Mouse (Mus musculus) right cerebral cortex, postnatal 10 days (tissue): ENCODE data around the gene CN725425.

ENCODE experiments used
- DNase-seq, 2 experiments: peaks; one replicate each; pipeline ENCODE4 v3.0.0; 2021; ENCODE audit warnings: low spot score in 2 of 2

CN725425 gene

DNA sequence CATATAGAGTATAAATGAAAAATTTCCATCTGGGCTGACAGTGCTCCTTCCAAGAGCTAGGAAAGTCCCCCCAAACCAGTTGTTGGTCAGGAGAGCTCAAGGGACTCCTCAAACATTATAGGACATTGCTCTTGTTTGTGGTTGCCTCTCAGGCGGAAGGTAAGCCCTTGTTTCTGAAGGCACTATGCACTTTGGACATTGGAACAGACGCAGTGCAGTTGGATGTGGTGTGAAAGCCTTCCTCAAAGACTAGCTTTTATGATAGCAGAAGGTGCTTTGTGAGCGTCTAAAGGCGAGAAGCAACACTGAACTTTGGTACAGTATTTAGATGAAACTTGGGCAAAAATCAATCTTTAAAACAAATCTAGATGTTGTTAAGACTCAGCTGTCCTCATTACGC lies 7.2 kb downstream of the CN725425 start:
- DNase-seq, result no peak

DNA sequence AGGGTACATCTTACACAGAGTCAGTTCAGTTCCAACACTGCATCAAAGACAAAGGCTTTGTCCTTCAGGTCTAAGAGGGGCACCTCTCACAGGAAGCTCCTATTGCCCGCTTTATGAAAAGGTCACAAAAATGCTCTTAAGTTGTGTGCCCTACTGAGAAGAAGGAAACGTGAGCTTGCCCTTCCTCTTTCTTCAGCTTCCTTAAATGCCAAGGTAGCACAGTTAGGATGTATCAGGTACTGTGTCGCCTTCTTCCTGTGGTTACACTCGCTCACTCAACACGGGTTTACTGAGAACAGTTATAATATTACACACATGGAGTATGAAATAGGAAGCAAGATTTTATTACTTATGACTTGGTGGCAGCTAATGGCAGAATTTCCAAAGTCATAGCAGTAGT lies 38.0 kb downstream of the CN725425 start:
- DNase-seq, result no peak

- DNase-seq, result no peak
Measured at GRCm38 (mm10) chr15:91240683-91241335, 41.5 kb downstream of the CN725425 start.

- DNase-seq, result no peak
Measured at GRCm38 (mm10) chr15:91250815-91251214, 51.5 kb downstream of the CN725425 start.

- no peak for DNase-seq
Measured at GRCm38 (mm10) chr15:91251544-91252408, 52.5 kb downstream of the CN725425 start.

DNA sequence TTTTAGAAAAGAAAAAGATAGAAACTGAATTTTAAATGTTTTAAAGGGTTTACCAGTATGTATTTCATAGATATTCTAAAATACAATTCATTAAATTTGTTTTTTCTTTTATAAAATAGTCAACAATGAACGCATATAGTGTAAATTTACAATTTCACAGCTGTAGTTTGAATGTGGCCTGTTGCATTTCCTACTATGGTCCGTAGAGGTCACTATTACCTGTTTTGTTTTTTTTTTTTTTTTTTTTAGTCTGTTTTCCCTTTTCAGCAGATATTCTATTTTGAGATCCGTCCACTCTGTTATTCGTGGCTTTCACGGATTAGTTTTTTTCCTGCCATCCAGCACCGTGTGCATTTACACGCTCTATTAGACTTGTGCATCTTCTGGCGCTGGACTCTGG lies 53.7 kb downstream of the CN725425 start:
- no peak for DNase-seq

- no peak for DNase-seq
Measured at GRCm38 (mm10) chr15:91255308-91255707, 56.0 kb downstream of the CN725425 start.

GRCm38 (mm10) chr15:91257140-91257539 lies 57.8 kb downstream of the CN725425 start:
- DNase-seq, result no peak

GRCm38 (mm10) chr15:91260578-91260977 lies 61.3 kb downstream of the CN725425 start:
- DNase-seq, result no peak

DNA sequence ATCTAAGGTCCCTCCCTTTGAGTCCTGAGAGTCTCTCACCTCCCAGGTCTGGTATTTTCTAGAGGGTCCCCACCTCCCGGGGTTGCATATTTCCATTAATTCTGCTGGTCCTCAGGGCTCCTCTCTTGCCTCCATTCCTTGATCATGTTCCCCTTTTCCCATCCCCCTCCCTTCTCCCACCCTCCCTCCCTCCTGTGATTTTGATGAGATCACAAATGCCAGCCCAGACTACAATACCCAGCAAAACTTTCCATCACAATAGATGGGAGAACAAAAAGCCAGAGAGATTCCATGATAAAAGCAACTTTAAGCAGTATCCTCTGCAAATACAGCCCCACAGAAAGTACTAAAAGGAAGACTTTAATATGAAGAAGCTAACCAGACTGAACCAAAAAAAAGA lies 64.6 kb downstream of the CN725425 start:
- no peak for DNase-seq

- DNase-seq, result no peak
Measured at GRCm38 (mm10) chr15:91268532-91268931, 69.2 kb downstream of the CN725425 start.

DNA sequence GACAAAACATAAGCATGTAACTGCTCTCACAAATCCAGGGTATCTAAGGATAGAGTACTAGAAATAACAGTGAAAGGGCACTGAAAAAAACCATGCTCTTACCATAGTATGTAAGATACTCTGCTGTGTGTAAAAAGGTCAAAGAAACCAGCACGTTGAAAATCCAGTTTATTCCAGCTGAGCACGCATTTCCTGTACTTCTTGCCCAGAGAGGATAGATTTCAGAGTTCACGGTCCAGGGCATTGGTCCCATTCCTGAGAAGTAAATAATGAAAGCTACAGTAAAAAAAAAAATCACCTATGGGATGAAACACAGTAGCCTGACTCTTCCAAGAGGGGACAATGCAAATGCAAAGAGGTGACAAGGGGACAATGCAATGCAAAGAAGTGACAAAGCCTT lies 76.7 kb downstream of the CN725425 start:
- DNase-seq, result no peak

GRCm38 (mm10) chr15:91279571-91279970 lies 80.3 kb downstream of the CN725425 start:
- no peak for DNase-seq

GRCm38 (mm10) chr15:91281521-91281920 lies 82.2 kb downstream of the CN725425 start:
- no peak for DNase-seq

DNA sequence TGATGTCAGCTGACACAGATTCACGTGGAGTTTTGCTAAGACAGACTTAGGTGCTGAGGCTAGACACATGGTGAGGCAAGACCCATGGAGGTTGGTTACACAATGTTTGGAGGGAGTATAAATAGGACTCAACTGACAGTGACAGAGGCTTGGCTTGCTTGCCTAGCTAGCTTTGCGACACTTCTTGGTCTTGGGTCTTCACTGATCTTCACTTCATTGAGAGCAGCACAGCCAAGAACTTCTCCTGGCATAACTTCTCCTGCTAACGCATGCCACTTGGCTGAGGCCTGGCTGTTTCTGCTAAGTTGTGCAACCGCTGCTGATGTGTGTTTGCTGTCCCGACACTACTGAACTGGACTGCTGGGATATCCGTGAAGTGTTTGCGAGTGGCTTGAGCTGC lies 83.5 kb downstream of the CN725425 start:
- no peak for DNase-seq

DNA sequence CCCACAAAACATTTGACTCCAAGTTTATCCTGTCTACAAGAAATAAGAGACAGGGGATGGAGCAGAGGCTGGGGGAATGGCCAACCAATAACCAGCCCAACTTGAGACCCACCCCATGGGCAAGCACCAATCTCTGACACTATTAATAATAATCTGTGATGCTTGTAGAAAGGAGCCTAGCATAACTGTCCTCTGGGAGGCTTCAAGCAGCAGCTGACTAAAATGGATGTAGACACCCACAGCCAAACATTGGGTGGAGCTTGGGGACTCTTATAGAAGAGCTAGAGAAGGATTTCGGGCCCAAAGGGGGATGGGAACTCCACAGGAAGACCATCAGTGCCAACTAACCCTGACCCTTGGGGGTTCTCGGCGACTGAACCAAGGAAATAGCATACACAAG lies 84.1 kb downstream of the CN725425 start:
- DNase-seq, result no peak

- DNase-seq, result no peak
Measured at GRCm38 (mm10) chr15:91299319-91299835, 100.1 kb downstream of the CN725425 start.

DNA sequence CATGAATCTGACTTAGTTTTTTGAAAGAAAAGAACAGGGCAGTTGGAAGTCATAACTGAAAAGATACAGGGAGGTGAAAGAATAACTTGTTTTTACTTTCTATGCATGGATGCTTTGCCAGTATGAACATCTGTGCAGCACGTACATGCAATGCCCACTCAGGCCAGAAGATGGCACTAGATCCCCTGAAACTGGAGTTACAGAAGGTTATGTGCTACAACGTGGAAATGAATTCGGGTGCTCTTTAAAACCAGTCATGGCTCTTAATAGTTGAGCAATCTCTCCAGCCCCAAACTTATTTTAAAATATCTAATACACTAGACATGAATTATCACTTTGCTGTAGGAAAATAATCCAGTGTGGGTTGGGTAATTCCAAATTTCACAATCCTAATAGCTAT lies 102.1 kb downstream of the CN725425 start:
- DNase-seq, result peak; percentile 86 to 91

GRCm38 (mm10) chr15:91304296-91304852 lies 105.1 kb downstream of the CN725425 start:
- peak; percentile 51 to 58 for DNase-seq
